Mouse (Mus musculus) spleen, adult 12 weeks (tissue): ENCODE results near the gene Col5a3.

Experiments used
- DNase-seq: peaks from one replicate; pipeline ENCODE4 v3.0.0; 2022; ENCODE audit warnings: low spot score

The Col5a3 gene

DNA sequence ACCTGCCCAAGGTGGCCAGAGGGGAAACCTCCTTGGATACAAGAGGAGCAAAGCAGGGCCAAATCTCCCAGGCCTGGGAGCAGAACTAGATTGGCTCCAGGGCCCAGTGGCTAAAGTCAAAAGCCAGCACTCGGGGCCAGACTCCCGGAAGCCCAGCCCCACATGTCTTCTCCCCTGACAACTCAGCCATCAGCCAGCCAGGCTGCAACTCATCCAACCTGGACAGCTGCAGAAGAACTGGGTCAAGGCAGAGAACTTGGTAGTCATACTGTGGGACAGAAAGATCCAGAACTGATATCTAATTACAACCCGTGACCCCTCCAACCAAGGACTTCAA lies 9.7 kb downstream of the Col5a3 start:
- no peak for DNase-seq

GRCm38 (mm10) chr9:20804266-20805158 lies 10.4 kb downstream of the Col5a3 start:
- peak; percentile 15 for DNase-seq

- DNase-seq: no peak
Measured at GRCm38 (mm10) chr9:20794108-20794806, 20.6 kb downstream of the Col5a3 start.

GRCm38 (mm10) chr9:20790345-20790744 lies 24.5 kb downstream of the Col5a3 start:
- no peak for DNase-seq

DNA sequence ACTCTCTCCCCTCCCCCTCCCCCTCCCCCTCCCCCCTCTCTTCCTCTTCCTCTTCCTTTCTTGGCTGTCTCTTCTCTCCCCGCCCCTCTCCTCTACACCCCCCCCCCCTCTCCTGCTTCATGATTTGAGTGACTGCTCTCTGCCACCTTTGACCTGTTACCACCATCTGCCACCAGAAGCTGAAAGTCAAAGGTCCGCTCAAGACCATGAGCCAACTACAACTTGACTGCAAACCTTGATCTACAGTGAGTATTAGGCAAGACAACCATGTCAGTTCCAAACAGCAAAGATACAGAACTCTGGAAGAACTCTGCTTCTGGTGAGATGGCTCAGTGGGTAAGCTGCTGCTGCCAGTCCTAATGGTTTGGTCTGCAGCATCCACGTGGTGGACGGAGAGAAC lies 25.2 kb downstream of the Col5a3 start:
- DNase-seq: no peak

GRCm38 (mm10) chr9:20787992-20788391 lies 26.9 kb downstream of the Col5a3 start:
- DNase-seq: no peak

DNA sequence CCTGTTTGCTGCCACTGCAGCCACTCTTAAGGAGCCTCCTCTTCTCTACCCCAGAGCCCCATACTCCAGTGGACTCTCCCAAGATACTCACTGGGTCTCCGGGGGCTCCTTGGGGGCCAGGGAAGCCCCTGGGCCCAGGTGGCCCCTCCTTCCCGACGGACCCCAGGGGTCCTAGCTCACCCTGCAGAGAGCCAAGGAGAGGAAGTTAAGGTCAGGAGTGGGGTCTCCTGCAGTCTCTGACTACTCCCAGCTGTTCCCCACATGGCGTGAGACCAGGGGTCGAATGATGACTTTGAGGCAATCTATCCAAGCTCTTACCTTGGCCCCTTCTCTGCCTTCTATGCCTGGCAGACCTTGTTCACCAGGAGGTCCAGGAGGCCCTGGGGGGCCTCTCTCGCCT lies 29.8 kb downstream of the Col5a3 start:
- DNase-seq: no peak

DNA sequence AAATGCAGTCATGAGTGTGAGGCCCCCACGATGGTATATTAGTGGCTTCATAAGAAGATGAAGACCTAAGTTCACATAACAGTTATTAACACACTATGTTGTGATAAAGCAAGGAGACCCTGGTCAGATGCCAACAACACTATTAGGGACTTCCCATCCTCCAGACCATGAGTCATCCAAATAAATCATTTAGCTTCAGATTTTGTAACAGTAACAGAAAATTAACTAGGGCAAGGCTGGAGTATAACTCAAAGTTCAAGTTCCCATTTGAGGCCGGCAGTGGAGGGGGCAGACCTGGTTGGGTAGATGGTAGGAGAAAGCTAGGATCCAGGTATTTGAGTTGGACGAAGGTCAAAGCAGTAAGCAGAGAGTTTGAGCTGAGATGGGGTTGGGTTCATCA lies 33.6 kb downstream of the Col5a3 start:
- DNase-seq: no peak

- no peak for DNase-seq
Measured at GRCm38 (mm10) chr9:20765274-20765673, 49.6 kb downstream of the Col5a3 start.

GRCm38 (mm10) chr9:20763099-20763498 lies 51.8 kb downstream of the Col5a3 start:
- no peak for DNase-seq

DNA sequence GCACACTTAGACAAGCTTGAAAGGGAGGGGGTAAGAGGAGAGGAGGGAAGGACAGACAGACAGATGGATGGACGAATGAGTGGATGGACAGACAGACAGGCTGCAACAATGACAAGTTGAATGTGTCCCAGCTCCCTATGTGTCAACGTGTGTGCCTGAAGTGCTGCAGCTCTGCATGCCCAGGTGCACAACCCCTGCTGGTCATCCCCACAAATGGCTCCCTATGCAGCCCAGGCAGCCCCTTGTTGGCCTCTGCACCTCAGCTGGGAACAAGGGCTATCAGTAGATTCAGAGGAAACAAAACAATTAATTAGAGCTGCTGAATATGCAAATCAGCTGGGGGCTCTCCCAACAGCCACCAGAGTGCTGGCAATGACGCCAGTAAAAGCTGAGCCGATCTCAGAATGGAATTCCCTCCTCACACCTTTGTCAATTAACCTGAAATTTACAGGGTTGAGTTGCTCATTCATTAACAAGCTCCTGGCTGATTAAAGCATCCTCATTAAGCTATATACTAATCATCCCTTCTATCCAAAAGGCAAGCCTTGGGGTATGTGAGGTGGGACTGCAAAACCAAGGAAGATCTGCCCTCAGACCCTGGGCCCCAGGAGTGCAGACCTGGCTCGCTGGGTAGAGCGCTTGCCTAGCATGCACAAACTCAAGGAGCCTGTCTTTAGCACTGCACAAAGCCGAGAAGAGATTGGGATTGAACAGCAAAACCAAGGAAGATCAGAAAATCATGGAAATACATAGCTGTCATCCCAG lies 52.5 kb downstream of the Col5a3 start:
- no peak for DNase-seq

GRCm38 (mm10) chr9:20761388-20761787 lies 53.5 kb downstream of the Col5a3 start:
- no peak for DNase-seq

DNA sequence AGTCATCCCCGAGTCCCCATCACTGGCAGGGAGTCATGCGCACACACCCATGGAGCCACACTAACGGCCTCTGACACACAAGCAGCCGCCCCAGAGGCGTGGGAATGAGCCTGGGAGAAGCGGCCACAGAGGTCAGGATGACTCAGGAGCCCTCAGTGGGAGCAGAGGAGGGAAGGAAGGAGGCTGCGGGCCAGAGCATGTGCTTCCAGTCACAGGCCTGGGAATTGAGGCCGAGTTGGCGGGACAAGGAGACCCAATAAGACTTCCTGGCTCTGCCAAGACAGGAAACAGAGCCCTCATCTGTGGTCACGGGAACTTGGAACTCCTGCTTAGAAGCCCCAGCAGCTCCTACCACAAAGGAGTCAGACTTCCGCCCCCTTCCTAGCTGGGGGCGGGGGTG lies 54.1 kb downstream of the Col5a3 start:
- no peak for DNase-seq

DNA sequence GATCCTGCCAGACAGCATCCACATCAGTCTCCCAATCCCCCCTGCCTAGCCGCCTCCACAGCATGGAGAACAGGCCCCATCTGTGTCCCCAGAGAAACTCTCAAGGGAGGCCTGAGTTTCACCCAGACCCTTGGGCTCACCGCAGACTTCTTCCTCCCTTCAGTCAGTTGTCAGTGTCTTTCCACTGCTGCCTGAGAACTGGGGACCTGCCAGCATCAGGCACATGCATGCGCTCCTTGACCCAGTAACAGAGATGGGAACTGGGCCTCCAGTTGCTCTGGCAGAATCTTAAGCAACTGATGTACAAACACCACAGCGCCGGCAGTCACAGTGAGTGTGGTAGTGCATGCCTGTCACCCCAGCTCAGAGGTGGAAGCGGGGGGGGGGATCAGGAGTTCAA lies 56.0 kb downstream of the Col5a3 start:
- no peak for DNase-seq

- DNase-seq: no peak
Measured at GRCm38 (mm10) chr9:20758243-20758642, 56.6 kb downstream of the Col5a3 start.

- peak; percentile 60 for DNase-seq
Measured at GRCm38 (mm10) chr9:20757087-20757955, 57.5 kb downstream of the Col5a3 start.

- no peak for DNase-seq
Measured at GRCm38 (mm10) chr9:20756081-20756700, 58.7 kb downstream of the Col5a3 start.

- DNase-seq: no peak
Measured at GRCm38 (mm10) chr9:20754335-20754734, 60.5 kb downstream of the Col5a3 start.

GRCm38 (mm10) chr9:20751477-20752029 lies 63.3 kb downstream of the Col5a3 start:
- DNase-seq: no peak

- no peak for DNase-seq
Measured at GRCm38 (mm10) chr9:20749213-20749612, 65.7 kb downstream of the Col5a3 start.

- no peak for DNase-seq
Measured at GRCm38 (mm10) chr9:20748540-20748939, 66.3 kb downstream of the Col5a3 start.
